Mouse (Mus musculus) hindbrain, embryonic 11.5 days (tissue): ENCODE data around the gene Tnnc2. TPM values are rescaled to one million over a fixed set of nuclear protein-coding genes. Genes with fewer than 3 reads are reported as not detected.
A peak's percentile ranks its signal among the peaks of the same experiment; 100 is the strongest.

Source experiments
- ATAC-seq: fragments of 200-750 bp; cut with Nextera tagmentation; 2 replicates; pipeline ENCODE4 v1.8.0; 2017; ENCODE audit warnings: mild to moderate bottlenecking, moderate TSS enrichment, moderate library complexity; ENCODE audit not compliant: low FRiP score
- DNase-seq: peaks from one replicate; pipeline ENCODE4 v3.0.0-alpha.2; 2015; ENCODE audit warnings: low spot score
- H3K27ac ChIP-seq: fragments of 300-500 bp; sonication (generic); 2 replicates; pipeline ENCODE4 v1.5.1; 2014; ENCODE audit warnings: mild to moderate bottlenecking, low read depth, low read length
- H3K27me3 ChIP-seq: fragments of 300-500 bp; sonication (generic); 2 replicates; pipeline ENCODE4 v1.6.1; 2014; ENCODE audit warnings: mild to moderate bottlenecking, low read length, moderate library complexity, mixed read lengths; ENCODE audit not compliant: control insufficient read depth, insufficient read depth
- H3K36me3 ChIP-seq: fragments of 300-500 bp; sonication (generic); 2 replicates; pipeline ENCODE4 v1.6.1; 2014; ENCODE audit warnings: mild to moderate bottlenecking, low read length, moderate library complexity, mixed read lengths; ENCODE audit not compliant: control insufficient read depth, insufficient read depth
- H3K4me1 ChIP-seq: fragments of 300-500 bp; sonication (generic); replicated peaks from 2 replicates; pipeline ENCODE4 v1.6.1; 2014; ENCODE audit warnings: low read length, mixed read lengths; ENCODE audit not compliant: control insufficient read depth, insufficient read depth
- H3K4me2 ChIP-seq: fragments of 300-500 bp; sonication (generic); replicated peaks from 2 replicates; pipeline ENCODE4 v1.6.1; 2014; ENCODE audit warnings: mild to moderate bottlenecking, low read depth, low read length
- H3K4me3 ChIP-seq: fragments of 300-500 bp; sonication (generic); 2 replicates; pipeline ENCODE4 v1.5.1; 2014; ENCODE audit warnings: low read depth, low read length
- H3K9ac ChIP-seq: fragments of 300-500 bp; sonication (generic); 2 replicates; pipeline ENCODE4 v1.6.1; 2014; ENCODE audit warnings: low read depth, low read length
- H3K9me3 ChIP-seq: fragments of 300-500 bp; sonication (generic); 2 replicates; pipeline ENCODE4 v1.6.1; 2016; ENCODE audit warnings: low read length; ENCODE audit not compliant: control insufficient read depth
- WGBS: fragments of 180-500 bp; shearing (Covaris S2); extraction: QIAGEN DNeasy Blood & Tissue Kit; methylation state at CpG from one replicate; pipeline ENCODE4 v1.1.7; 2014; 5-methylcytosine and 5-hydroxymethylcytosine counted together
- polyA plus RNA-seq: library from polyadenylated mRNA; unstranded; fragments of >200 nt; fragmentation: Nextera tagmentation; extraction: Ambion mirVana; gene quantifications from 2 replicates; pipeline ENCODE4 v1.2.1, GENCODE M21; 2014

Tnnc2 gene
- polyA plus RNA-seq, 1 experiment from 2014 or later: 4.8 TPM

GRCm38 (mm10) chr2:164773229-164773988 is 6.4 kb downstream of the Tnnc2 start:
- 81% methylated on average over 14 of the region's 14 CpGs for WGBS
- no peaks in the 10 kb centered on the region for H3K9me3 ChIP-seq
- no peak for DNase-seq
- no peak overlapping the region for H3K27ac ChIP-seq
- peaks cover 3% of the 10 kb centered on the region; the same call in 1 of the 2 replicates for H3K4me1 ChIP-seq
- 0 out of 2 replicates have a peak, but pooled peaks cover 3% of the 10 kb centered on the region for H3K36me3 ChIP-seq
- no peak for ATAC-seq
- no peak overlapping the region for H3K4me3 ChIP-seq
- no peaks in the 10 kb centered on the region for H3K27me3 ChIP-seq
- H3K9ac ChIP-seq: no peak overlapping the region
- no peak overlapping the region for H3K4me2 ChIP-seq

- Histone ChIP-seq H3K27me3 (no peaks in the 10 kb centered on the region), H3K36me3 (0 out of 2 replicates have a peak, but pooled peaks cover 3% of the 10 kb centered on the region), H3K4me1 (peaks cover 3% of the 10 kb centered on the region; the same call in 1 of the 2 replicates), H3K9me3 (no peaks in the 10 kb centered on the region), H3K4me3 (peak overlapping the region; percentile 83), H3K9ac (peak overlapping the region; percentile 91), H3K4me2 (peak overlapping the region; percentile 85), H3K27ac (no peak overlapping the region)
- 87% methylated on average over 8 of the region's 8 CpGs for WGBS
- ATAC-seq (no peak), DNase-seq (no peak)
Observed at GRCm38 (mm10) chr2:164771123-164771522, 8.6 kb downstream of the Tnnc2 start.

DNA sequence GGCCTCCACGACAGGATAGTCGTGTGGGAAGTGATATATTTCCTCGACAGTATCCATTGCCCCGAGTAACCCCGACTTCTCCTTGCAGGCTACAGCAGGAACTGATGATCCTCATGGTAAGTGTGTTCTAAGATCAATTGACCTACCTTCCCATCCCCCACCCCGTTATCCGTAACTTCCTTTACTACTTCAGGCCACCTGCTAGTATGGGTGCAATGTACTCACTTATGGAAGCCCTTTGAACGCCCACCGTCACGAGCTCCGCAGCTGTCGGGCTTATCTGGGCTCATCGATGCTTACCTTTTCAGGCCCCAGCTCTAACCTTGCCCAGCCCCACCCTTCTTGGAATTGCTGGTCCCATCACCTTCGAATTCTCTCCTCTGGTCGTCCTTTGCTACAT is 9.5 kb downstream of the Tnnc2 start:
- H3K4me2 ChIP-seq: peak overlapping the region; percentile 85
- 0 out of 2 replicates have a peak, but pooled peaks cover 3% of the 10 kb centered on the region for H3K36me3 ChIP-seq
- H3K9me3 ChIP-seq: no peaks in the 10 kb centered on the region
- peaks cover 3% of the 10 kb centered on the region; the same call in 1 of the 2 replicates for H3K4me1 ChIP-seq
- H3K27me3 ChIP-seq: no peaks in the 10 kb centered on the region
- DNase-seq: peak; percentile 20
- 5% methylated on average over 15 of the region's 15 CpGs for WGBS
- ATAC-seq: no peak; the same call in 1 of the 2 replicates
- H3K27ac ChIP-seq: peak overlapping the region; percentile 25; the same call in 1 of the 2 replicates
- peak overlapping the region; percentile 83 for H3K4me3 ChIP-seq
- H3K9ac ChIP-seq: peak overlapping the region; percentile 91

DNA sequence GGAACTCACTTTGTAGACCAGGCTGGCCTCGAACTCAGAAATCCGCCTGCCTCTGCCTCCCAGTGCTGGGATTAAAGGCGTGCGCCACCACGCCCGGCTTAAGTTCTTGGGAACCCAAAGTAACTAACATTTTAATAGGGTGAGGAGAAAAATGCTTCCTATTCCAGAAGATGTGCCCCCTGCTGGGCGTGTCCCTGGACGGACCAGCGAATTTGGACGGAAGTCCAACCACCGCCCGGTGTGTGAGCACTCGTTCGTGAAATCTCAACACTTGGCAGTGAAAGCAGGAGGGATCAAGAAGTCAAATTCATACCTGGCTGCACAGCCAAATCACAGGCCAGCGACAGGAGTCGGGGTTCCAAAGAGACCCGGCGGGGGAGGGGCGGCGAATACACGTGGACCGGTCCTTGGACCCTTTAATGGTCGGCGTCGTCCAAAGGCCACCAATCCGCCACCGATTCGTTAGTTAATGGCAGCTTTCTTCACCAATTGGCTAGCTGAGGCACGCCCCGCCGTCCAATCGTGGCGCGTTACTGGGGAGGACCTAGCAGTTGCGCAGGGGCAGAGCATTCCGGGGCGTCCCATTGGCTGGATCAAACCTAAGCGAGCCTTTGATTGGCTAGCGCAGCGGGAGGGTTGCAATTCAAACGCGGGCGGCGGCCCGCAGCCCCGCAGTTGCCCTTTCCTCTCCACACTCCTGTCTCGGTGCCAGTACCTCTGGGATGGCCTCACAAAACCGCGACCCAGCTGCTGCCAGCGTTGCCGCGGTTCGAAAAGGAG is 10.3 kb downstream of the Tnnc2 start, which contains the start of gene Ube2c:
Ube2c (plus strand) TSS at position 641 of the 780 bp plus-strand sequence.
- H3K4me3 ChIP-seq: peak within 1 kb of the TSS; percentile 83
- H3K9me3 ChIP-seq: no peaks in the 10 kb centered on the region
- H3K4me2 ChIP-seq: peak within 1 kb of the TSS; percentile 85
- H3K27me3 ChIP-seq: no peaks in the 10 kb centered on the region
- H3K9ac ChIP-seq: peak within 1 kb of the TSS; percentile 91
- DNase-seq (peak; percentile 97), ATAC-seq (peak; percentile 99)
- WGBS: 3% methylated on average over 53 of the region's 53 CpGs
- H3K4me1 ChIP-seq: peaks cover 3% of the 10 kb centered on the region; the same call in 1 of the 2 replicates
- H3K27ac ChIP-seq: peak within 1 kb of the TSS; percentile 25; the same call in 1 of the 2 replicates
- 0 out of 2 replicates have a peak, but pooled peaks cover 3% of the 10 kb centered on the region for H3K36me3 ChIP-seq

DNA sequence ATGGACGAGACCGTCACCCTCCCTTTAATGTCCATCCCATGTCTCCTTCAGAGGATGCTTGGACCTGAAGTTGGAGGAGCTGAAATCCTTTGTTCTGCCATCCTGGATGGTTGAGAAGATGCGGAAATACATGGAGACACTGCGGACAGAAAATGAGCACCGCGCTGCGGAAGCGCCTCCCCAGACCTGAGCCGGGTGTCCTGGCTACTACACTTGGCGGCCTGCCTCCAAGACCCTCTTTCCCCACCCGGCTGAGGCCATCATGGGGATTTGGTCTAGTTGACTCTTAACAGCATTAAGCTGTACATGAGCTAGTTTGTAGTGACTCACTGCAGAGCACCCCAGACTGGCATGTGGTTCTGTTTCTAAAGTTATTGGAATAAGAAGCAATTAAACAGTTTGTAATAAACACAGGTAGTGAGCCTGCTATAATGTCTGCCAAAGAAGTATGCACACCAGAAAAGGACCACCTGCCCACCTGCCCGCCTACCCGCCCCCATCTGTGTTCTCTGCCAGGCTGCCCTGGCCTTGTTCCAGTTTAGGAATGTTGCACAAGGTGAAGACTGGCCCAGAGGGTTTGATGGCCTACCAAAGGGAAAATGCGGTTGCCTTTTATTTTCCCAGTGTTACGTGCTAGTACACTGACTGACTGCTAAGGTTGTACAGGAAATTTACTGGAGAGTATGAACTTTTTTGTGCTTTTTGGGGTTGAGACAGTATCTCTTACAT is 11.8 kb downstream of the Tnnc2 start:
- Histone ChIP-seq H3K27me3 (no peaks in the 10 kb centered on the region), H3K4me1 (peaks cover 3% of the 10 kb centered on the region; the same call in 1 of the 2 replicates), H3K27ac (no peak overlapping the region), H3K36me3 (0 out of 2 replicates have a peak, but pooled peaks cover 3% of the 10 kb centered on the region), H3K9ac (no peak overlapping the region), H3K9me3 (no peaks in the 10 kb centered on the region), H3K4me3 (no peak overlapping the region), H3K4me2 (no peak overlapping the region)
- no peak for DNase-seq
- WGBS: 94% methylated on average over 15 of the region's 15 CpGs
- no peak for ATAC-seq

DNA sequence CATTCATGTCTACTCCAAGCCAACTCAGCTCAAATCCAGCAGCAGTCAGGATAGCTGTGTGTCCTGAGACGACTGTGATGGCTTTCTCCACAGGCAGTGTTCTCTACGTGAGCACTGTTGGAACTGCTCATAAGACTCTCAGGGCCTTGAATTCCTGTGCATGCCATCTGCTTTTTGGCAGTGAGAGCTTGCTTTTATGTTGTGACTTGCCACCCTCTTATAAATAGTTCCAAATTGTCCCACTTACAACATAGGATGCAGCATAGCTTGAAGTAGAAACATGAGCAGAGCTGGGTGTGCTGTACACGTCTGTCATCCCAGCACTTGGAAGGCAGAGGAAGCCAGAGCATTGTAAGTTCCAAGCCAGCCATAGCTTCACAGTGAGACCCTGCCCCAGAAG is 13.9 kb downstream of the Tnnc2 start:
- Histone ChIP-seq H3K36me3 (no peaks in the 10 kb centered on the region), H3K4me3 (no peak overlapping the region), H3K27me3 (no peaks in the 10 kb centered on the region), H3K9ac (no peak overlapping the region), H3K9me3 (no peaks in the 10 kb centered on the region), H3K4me2 (no peak overlapping the region), H3K27ac (no peak overlapping the region), H3K4me1 (0 out of 2 replicates have a peak, but pooled peaks cover 2% of the 10 kb centered on the region)
- ATAC-seq: no peak
- DNase-seq: no peak
- 85% methylated on average over 3 of the region's 3 CpGs for WGBS

- Histone ChIP-seq H3K27ac (no peak overlapping the region), H3K9me3 (no peaks in the 10 kb centered on the region), H3K36me3 (0 out of 2 replicates have a peak, but pooled peaks cover 2% of the 10 kb centered on the region), H3K9ac (no peak overlapping the region), H3K4me2 (no peak overlapping the region), H3K27me3 (no peaks in the 10 kb centered on the region), H3K4me3 (no peak overlapping the region), H3K4me1 (no peaks in the 10 kb centered on the region)
- ATAC-seq (no peak), DNase-seq (no peak)
- WGBS: 90% methylated on average over 7 of the region's 7 CpGs
Observed at GRCm38 (mm10) chr2:164762593-164762992, 17.2 kb downstream of the Tnnc2 start.

DNA sequence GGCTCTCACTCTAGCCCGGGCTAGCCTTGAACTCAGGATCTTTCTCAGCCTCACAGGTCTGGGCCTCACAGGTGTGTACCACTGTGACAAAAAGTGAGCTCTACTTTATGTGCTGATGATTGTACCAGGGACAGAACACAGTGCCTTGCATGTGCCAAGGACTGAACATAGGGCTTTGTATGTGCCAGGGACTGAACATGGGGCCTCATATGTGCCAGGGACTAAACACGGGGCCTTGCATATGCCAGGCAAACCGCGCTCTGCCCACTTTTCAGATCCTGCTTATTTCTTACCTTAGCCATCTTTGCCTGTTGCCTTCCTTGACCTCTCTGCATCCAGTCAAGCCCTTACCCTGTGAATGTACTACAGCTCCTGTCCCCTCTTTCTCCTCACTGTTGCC is 17.8 kb downstream of the Tnnc2 start:
- Histone ChIP-seq H3K27me3 (no peaks in the 10 kb centered on the region), H3K27ac (no peak overlapping the region), H3K4me2 (no peak overlapping the region), H3K9ac (no peak overlapping the region), H3K4me1 (no peaks in the 10 kb centered on the region), H3K9me3 (no peaks in the 10 kb centered on the region), H3K4me3 (no peak overlapping the region), H3K36me3 (0 out of 2 replicates have a peak, but pooled peaks cover 2% of the 10 kb centered on the region)
- no peak for DNase-seq
- 98% methylated on average over 4 of the region's 4 CpGs for WGBS
- no peak for ATAC-seq
